Mouse (Mus musculus): ENCODE data around the gene Ttc1.

DNA sequence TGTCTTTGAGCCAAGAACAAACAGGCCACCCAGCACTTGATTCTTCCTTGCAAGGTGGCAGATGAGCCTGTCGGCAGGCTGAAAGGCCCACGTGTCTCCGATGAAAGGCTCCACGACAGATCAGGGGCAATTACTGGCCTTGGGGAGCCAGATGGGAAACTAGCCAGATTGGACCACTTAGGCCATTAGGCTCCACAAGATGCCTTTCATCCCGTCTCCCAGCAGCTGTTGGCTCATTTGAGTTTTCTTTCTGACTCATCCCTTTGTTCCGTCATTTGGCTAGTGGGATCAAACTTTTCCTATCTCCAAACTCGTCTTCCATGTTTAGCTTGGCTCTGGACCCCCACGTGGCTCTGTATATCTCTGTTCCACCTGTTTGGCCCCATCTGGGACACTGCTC, 48.2 kb upstream of the Ttc1 start:
- no peak for TF ChIP-seq HCFC1 (IDR thresholded peaks at IDR 0.05; ENCODE audit: borderline replicate concordance, insufficient read depth, low read length)
- TF ChIP-seq ZNF384 (IDR thresholded peaks at IDR 0.05; ENCODE audit: low read depth, low read length) = no peak
